Mouse (Mus musculus) embryo, embryonic 10 days (tissue): ENCODE measurements around the gene Timm23.
"Not testable (repeated sequence)": the region's sequence is repeated elsewhere in the genome, so short reads cannot be mapped to it uniquely, and the experiment has no call there.

Experiments used
- DNase-seq: peaks from one replicate; pipeline ENCODE4 v3.0.0-alpha.2; 2015; ENCODE audit warnings: low spot score

Gene Timm23

GRCm38 (mm10) chr14:32201791-32202451 is at the start of gene Timm23, which contains the start of gene Parg:
Gene Timm23 (minus strand): TSS chr14:32201898.
Gene Parg (plus strand): TSS chr14:32201949.
- DNase-seq = peak; percentile 94

- DNase-seq = no peak
Observed at GRCm38 (mm10) chr14:32249616-32250015, 47.9 kb upstream of the Timm23 start.

- peak; percentile 38 for DNase-seq
Observed at GRCm38 (mm10) chr14:32246019-32246418, 44.3 kb upstream of the Timm23 start.

GRCm38 (mm10) chr14:32242401-32242800 is 40.7 kb upstream of the Timm23 start:
- DNase-seq = no peak

- peak; percentile 37 for DNase-seq
Observed at GRCm38 (mm10) chr14:32228996-32229395, 27.3 kb upstream of the Timm23 start.

- no peak for DNase-seq
Observed at GRCm38 (mm10) chr14:32226601-32227000, 24.9 kb upstream of the Timm23 start.

GRCm38 (mm10) chr14:32201354-32201753 is 344 bp downstream of the Timm23 start:
- DNase-seq = peak; percentile 26

GRCm38 (mm10) chr14:32193557-32193956 is 8.1 kb downstream of the Timm23 start:
- DNase-seq = not testable (repeated sequence)

GRCm38 (mm10) chr14:32192437-32192836 is 9.3 kb downstream of the Timm23 start:
- peak; percentile 79 for DNase-seq

GRCm38 (mm10) chr14:32191926-32192325 is 9.8 kb downstream of the Timm23 start:
- DNase-seq = no peak

GRCm38 (mm10) chr14:32190627-32191391 is 10.9 kb downstream of the Timm23 start:
- no peak for DNase-seq

- DNase-seq = no peak
Observed at GRCm38 (mm10) chr14:32183846-32184245, 17.9 kb downstream of the Timm23 start.

GRCm38 (mm10) chr14:32180861-32181260 is 20.8 kb downstream of the Timm23 start:
- DNase-seq = no peak

GRCm38 (mm10) chr14:32179393-32180195 is 22.1 kb downstream of the Timm23 start:
- no peak for DNase-seq

GRCm38 (mm10) chr14:32176590-32176989 is 25.1 kb downstream of the Timm23 start:
- not testable (repeated sequence) for DNase-seq

- no peak for DNase-seq
Observed at GRCm38 (mm10) chr14:32175310-32175709, 26.4 kb downstream of the Timm23 start.

GRCm38 (mm10) chr14:32170137-32170536 is 31.6 kb downstream of the Timm23 start:
- no peak for DNase-seq

- no peak for DNase-seq
Observed at GRCm38 (mm10) chr14:32168653-32169231, 33.0 kb downstream of the Timm23 start.

- DNase-seq = no peak
Observed at GRCm38 (mm10) chr14:32167326-32167725, 34.4 kb downstream of the Timm23 start.

GRCm38 (mm10) chr14:32166840-32167239 is 34.9 kb downstream of the Timm23 start:
- DNase-seq = no peak

- no peak for DNase-seq
Observed at GRCm38 (mm10) chr14:32166062-32166441, 35.6 kb downstream of the Timm23 start.
